Mouse (Mus musculus) heart, adult 11 months (tissue): Measurements from ENCODE around the gene Ttll8.

Experiments used
- DNase-seq: peaks from one replicate; pipeline ENCODE4 v3.0.0; 2022

Ttll8 gene

GRCm38 (mm10) chr15:88881253-88882044 lies 72.8 kb downstream of the Ttll8 start:
- DNase-seq: no peak

GRCm38 (mm10) chr15:88877021-88877400 lies 77.2 kb downstream of the Ttll8 start:
- DNase-seq: no peak

GRCm38 (mm10) chr15:88876155-88877020 lies 77.8 kb downstream of the Ttll8 start:
- DNase-seq: peak; percentile 97

- peak; percentile 99 for DNase-seq
These were observed 78.6 kb downstream of the Ttll8 start for GRCm38 (mm10) chr15:88875625-88876081.

GRCm38 (mm10) chr15:88874477-88874876 lies 79.7 kb downstream of the Ttll8 start:
- no peak for DNase-seq

- no peak for DNase-seq
These were observed 80.2 kb downstream of the Ttll8 start for GRCm38 (mm10) chr15:88874061-88874460.

GRCm38 (mm10) chr15:88870418-88871185 lies 83.6 kb downstream of the Ttll8 start:
- DNase-seq: peak; percentile 91

- DNase-seq: peak; percentile 99
These were observed 86.0 kb downstream of the Ttll8 start for GRCm38 (mm10) chr15:88868024-88868742.

GRCm38 (mm10) chr15:88867368-88868023 lies 86.7 kb downstream of the Ttll8 start:
- peak; percentile 99 for DNase-seq

DNA sequence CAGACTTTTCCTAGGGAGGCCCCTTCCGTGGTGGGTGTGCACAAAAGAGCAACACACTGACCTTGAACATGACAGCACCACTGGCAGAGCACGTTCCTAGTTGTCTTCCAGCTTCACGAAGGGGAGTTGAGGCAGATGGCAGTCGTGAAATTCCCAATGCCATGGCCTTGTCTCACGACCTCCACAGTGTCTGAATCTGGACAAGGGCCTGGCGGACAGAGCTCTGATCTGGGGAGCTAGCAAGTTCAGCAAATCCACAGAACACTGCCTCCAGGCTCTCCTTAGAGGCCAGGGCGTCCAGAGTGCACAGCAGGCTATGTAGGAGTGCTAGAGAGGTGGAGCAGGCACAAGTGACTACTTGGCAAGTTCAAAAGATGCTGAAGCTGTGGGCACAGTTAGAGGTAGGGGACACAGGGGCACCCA lies 87.3 kb downstream of the Ttll8 start:
- DNase-seq: peak; percentile 95

DNA sequence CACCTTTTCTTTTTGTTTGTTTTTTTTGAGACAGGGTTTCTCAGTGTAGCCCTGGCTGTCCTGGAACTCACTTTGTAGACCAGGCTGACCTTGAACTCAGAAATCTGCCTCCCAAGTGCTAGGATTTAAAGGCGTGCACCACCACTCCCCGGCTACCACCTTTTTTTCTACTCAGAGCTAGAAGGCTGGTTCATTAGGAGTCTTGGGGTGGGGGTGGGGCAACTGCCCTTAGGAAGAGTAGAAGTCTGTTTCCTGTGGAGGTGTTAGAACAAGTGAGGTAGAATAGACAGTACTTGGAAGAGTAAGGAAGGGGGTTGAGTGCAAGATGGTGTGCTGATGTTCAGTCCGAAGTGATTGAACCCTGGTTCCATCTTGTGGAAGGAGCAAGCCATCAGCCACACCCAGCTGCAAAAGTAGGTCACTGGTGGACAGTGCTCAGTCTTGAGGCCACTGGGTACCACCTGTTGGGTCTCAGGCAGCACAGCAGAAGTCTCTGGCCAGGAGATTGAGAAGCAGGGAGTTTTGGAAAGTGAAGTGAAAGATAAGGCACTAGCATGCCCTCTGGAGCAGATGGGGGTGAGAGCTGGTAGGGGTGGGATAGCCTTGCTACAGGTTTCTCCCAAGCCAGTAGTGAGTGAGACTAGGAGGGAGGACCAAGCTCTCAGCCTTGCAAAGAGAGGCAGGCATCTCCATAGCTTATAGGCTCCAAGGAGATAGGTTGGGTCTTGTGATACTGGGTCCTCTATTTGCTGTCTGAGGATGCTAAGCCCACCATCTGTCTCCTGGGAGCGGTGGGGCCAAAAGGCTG lies 88.1 kb downstream of the Ttll8 start:
- DNase-seq: peak; percentile 93

- peak; percentile 95 for DNase-seq
These were observed 89.2 kb downstream of the Ttll8 start for GRCm38 (mm10) chr15:88865061-88865460.

GRCm38 (mm10) chr15:88864270-88865030 lies 89.8 kb downstream of the Ttll8 start:
- DNase-seq: peak; percentile 98

DNA sequence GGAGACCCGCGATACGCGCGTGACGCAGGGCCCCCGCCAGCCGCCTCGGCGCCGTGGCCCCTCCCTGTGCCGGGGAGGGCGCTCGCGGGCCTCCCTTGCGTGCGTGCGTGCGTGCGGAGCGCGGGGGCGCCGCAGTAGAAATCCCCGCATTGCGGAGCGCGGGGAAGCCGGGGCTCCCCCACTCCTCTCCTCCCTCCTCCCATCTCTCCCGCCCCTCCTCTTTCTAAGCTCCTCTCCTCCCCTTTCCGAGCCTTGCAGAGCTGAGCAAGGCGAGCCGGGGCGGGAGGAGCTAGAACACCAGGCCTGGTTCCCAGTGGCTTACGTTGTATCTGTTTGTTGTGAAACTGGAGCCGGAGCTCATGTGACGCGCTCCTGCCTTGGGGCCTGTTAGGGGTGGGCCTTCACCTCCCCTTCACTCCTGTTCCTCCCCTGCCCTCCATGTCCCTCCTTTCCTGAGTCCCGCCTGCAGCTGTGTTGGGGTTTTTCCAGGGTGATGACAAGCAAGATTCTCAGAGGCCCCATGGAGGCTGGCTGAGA lies 90.5 kb downstream of the Ttll8 start:
- peak; percentile 100 for DNase-seq

- DNase-seq: peak; percentile 97
These were observed 91.1 kb downstream of the Ttll8 start for GRCm38 (mm10) chr15:88862881-88863694.

- DNase-seq: peak; percentile 100
These were observed 92.2 kb downstream of the Ttll8 start, which contains the start of gene Pim3 for GRCm38 (mm10) chr15:88861772-88862622. Pim3 (plus strand) TSS chr15:88862186.

- DNase-seq: peak; percentile 95
These were observed 93.4 kb downstream of the Ttll8 start for GRCm38 (mm10) chr15:88860781-88861180.
